Mouse (Mus musculus): Measurements from ENCODE around the gene Zbtb42. TPM values are rescaled to one million over a fixed set of nuclear protein-coding genes. Genes with fewer than 3 reads are reported as not detected.

Zbtb42 gene
- total RNA-seq, 2 experiments from 2014 or later: 5.0 to 9.0 TPM

- no peak for DNase-seq
Observed at GRCm38 (mm10) chr12:112727801-112728200, 49.2 kb downstream of the Zbtb42 start.

DNA sequence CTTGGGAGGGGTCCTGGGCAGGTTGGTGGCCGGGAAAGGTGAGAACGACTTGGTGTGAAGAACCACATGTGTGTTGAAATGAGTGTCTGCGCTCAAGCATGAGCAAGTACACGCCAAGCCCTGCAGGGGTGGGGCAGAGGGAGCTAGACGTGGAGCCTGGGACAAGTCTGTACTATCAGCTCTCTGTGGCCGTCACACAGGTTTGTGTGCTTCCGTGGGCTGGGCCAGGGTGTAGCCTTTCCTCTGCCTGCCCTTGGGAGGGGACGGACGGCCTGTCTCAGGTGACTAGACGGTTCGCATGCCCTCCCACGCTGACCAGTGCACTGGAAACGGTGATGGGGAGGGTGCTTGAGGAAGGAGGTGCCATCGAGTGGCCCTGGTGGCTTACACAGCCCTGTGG is 52.2 kb downstream of the Zbtb42 start:
- DNase-seq: no peak

Small RNAs within 50 kb of the gene (microRNA-seq; reads per million reads assigned to microRNA genes)
- gene Mir6939: 2.0 reads per million

Other genes starting within 250 kb of the Zbtb42 start
- gene A530016L24Rik, start 189.4 kb upstream of the Zbtb42 start, total RNA-seq (2021): 10 to 100 TPM; 21.7 to 41.5 TPM
- gene Tmem179, start 162.1 kb upstream of the Zbtb42 start, total RNA-seq (2021): 1 to 10 TPM; 4.3 to 5.6 TPM
- 10 to 100 TPM; 23.3 to 27.7 TPM for gene Inf2, start 90.0 kb upstream of the Zbtb42 start, total RNA-seq (2021)
- 10 to 100 TPM; 21.8 to 22.7 TPM for gene Adssl1, start 58.8 kb upstream of the Zbtb42 start, total RNA-seq (2021)
- 10 to 100 TPM; 45.4 to 46.9 TPM for gene Siva1, start 34.1 kb upstream of the Zbtb42 start, total RNA-seq (2021)
- gene Akt1, start 3.9 kb upstream of the Zbtb42 start, total RNA-seq (2021): 100 to 1,000 TPM; 256 to 378 TPM
- gene Cep170b, start 41.6 kb downstream of the Zbtb42 start, total RNA-seq (2021): 10 to 100 TPM; 41.5 to 48.8 TPM
- 10 to 100 TPM in 1 of 2 experiments, 1 to 10 TPM in 1; 7.5 to 11.9 TPM for gene Pld4, start 81.8 kb downstream of the Zbtb42 start, total RNA-seq (2021)
- 1 to 10 TPM; 7.5 to 7.7 TPM for gene Ahnak2, start 123.8 kb downstream of the Zbtb42 start, total RNA-seq (2021)
- gene Clba1, start 130.1 kb downstream of the Zbtb42 start, total RNA-seq (2021): 10 to 100 TPM; 10.0 to 12.0 TPM
- gene Cdca4, start 150.6 kb downstream of the Zbtb42 start, total RNA-seq (2021): 10 to 100 TPM; 14.7 to 19.5 TPM
- under 1 TPM; 0.33 to 0.40 TPM for gene Gpr132, start 189.4 kb downstream of the Zbtb42 start, total RNA-seq (2021)